Mouse (Mus musculus) thymus, adult 2 months (tissue): Measurements from ENCODE around the gene Fam186a.
"Not testable (repeated sequence)": the region's sequence is repeated elsewhere in the genome, so short reads cannot be mapped to it uniquely, and the experiment has no call there.

Source experiments
- CTCF ChIP-seq: fragments of 200-500 bp; IDR thresholded peaks from 2 replicates; pipeline ENCODE4 v1.5.1; 2012; ENCODE audit warnings: mild to moderate bottlenecking, control low read depth, low read length, moderate library complexity, borderline replicate concordance; ENCODE audit not compliant: control insufficient read depth, poor library complexity, insufficient read depth; ENCODE audit errors: extremely low read depth
- POLR2A ChIP-seq: fragments of 200-500 bp; IDR thresholded peaks from 2 replicates; pipeline ENCODE4 v1.6.1; 2012; ENCODE audit warnings: mild to moderate bottlenecking, low read length, control low read depth, moderate library complexity; ENCODE audit not compliant: control insufficient read depth, poor library complexity, insufficient read depth; ENCODE audit errors: extremely low read depth

DNA sequence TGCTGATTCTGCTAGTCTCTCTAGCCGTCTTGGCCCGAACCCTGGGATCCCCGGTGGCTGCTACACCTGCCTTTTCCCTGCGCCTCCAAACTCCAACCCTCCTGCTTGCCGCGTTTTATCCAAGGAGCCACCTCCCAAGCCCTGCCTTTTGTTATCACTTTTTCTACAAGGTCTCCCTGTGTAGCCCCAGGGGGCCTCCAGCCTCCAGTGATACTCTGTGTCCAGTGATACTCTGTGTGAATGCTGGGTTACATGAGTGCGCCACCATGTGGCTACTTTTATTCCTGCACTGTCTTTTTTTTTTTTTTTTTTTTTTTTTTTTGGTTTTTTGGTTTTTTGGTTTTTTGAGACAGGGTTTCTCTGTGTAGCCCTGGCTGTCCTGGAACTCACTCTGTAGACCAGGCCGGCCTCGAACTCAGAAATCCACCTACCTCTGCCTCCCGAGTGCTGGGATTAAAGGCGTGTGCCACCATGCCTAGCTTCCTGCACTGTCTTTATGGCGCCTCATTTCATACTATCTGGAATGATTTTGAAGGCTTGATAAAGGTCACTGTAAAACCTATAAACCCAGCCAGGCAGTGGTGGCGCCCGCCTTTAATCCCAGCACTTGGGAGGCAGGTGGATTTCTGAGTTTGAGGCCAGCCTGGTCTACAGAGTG, 57.4 kb downstream of the Fam186a start:
- not testable (repeated sequence) for TF ChIP-seq CTCF, POLR2A
